Mouse (Mus musculus) T-helper 2 cell (primary cell): ENCODE data around the gene St3gal4.
"Not testable (repeated sequence)": the region's sequence is repeated elsewhere in the genome, so short reads cannot be mapped to it uniquely, and the experiment has no call there.

Experiments used
- in situ Hi-C: fragments of 300-600 bp; cut with MboI, MseI; formaldehyde crosslinking; loops from one replicate; pipeline ENCODE4 v1.15.1; 2025; ENCODE audit warnings: high pct_unique_total_duplicates

Gene St3gal4

DNA sequence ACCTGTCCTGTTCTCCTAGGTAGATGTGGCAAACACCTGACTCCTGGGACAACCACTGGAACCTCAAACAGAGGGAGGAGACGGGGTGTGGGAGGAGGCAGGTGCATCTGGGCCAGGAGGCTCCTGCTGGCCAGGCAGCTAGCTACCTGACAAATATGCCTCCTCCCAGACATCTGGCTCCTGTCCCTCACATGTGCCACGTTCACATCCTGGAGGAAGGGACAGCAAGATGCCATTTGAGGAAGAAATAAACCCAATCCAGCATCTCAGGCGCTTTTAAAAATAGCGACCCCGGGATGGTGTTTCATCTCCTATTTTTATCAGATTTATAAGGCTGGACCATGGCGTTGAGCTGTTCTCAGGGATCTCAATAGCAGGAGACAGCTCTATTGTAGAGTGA lies at the start of gene St3gal4:
Gene St3gal4, minus strand, starts transcription at position 101 of the 400 bp plus-strand sequence.
- in situ Hi-C loops: loop anchor here (5.0 kb wide), 1 partner anchor 93 kb away; the partner anchor contains the start of gene Foxred1

DNA sequence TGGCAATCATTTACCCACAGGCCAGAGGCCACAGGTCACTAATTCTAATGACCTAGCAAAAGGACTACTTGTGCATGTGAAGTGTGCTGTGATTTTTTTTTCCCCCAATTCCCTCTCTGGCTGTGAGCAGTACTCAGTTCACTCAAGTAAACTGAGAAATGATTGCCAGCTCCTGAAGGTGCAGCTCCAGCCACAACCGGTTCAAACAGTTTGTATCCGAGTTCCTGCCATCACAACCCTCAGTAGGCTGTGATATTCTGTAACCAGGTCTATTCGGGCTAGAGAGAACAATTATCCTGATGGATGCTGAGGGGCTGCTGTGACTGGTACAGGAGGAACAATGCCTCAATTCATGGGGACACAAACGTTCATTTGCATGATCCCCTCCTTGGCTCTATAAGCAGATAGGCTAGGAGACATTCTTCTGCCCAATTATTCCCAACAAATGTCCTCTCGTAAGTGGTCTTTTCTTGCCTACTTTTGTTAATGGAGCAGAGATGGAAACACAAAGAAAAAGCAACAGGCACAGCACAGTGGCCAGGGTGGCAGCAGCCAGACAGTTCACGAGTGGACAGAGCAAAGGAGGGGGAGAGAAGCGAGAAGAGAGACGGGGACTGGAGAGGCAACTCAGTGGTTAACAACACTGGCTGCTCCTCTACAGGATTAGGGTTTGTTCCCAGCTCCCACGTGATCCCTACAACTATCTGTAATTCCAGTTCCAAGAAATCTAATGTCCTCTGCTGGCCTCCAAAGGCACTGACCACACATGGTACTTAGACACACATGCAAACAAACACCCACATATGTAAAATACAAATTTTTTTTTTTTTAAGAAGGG lies 47.9 kb upstream of the St3gal4 start:
- in situ Hi-C loops: no loop called here

DNA sequence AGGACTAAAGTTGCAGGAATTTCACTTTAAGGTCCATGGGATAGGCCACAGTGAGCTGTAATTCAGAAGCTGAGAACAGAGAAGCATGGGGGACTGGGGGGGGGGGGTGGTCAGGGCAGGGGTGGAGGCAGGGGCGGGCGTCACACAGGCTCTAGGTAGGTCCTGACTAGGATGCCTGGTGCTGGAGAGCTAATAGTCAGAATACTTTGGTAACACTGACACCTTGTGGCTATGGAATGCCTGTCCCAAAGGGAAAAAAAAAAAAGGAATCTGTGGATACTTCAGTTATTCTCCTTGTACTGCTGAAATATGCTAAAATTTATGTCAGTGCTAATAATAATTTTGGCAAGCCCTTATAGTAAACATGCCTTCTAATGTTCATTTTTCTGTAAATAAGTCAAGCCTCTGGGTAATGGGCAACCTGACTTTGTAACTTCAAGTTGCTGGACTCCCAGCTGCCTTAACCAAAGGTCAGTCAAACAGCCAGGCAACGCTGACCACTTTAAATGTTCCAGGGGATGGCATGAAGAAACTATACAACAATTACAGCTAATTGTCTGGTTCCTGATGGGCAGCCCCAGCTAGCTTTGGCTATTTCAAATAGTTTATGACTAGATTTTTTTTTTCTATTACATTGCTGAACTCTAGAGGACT lies 47.2 kb upstream of the St3gal4 start:
- in situ Hi-C loops: no loop called here

DNA sequence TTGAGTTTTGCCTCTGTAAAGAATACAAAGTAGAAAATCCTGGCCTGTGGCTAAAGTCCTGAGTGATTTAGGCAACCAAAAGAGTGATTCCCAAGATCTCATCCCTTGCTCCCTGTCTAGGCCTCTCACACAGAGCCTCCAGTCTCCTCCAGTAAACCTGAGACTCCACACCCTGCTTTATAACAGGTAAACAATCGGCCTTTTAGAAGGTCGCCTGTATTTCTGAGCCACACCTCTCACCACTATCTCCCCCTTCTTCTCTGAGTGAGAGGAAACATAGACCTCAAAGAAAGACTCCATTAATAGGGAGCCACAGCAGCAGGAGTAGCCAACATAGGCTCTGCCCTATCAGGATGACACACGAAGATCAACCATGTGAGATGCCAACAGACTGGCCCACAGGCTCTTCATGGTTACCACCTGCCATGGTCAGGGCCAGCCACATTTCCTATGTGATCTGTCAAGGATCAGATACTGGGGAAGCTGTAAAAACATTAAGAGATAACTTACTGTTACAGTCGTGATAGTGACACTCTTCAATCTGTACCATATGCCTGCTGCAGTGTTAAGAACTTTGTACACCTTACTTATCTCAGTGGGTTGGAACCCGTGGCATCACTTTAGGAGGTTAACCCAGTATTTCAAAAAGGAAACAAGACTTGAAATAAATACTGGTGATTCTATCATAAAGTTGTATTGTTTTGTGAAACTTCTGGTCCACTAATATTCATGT lies 45.2 kb upstream of the St3gal4 start:
- in situ Hi-C loops: no loop called here

DNA sequence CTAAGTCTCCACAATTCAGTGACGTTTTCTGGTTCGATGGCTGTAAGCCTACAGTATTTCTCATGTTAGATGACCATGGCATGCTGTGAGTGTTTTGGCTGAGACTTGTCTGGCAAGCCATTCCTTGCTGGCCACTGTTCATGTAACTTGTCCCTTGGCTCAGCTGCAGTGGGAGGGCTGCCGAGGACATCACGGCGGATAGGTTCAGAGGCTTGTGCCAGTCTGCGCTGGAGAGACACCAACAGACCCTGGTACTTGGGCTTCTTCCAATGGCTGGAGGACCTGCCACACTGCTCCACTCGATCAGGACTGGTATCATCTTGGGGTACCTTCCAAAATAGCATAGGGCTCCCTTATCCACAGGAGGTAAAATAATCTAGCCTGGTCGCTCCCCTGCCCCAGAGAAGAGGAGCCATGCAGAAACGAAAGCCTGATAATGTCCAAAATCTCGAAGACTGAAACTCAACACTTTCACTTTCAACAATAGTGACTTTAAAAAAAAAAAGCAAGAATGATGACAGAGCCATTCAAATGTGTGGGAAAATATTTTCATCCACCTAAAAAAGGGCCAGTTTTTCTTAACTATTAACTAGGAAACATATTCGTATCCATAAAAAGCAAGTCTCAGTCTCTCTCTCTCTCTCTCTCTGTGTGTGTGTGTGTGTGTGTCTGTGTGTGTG lies 44.1 kb upstream of the St3gal4 start:
- in situ Hi-C loops: no loop called here

DNA sequence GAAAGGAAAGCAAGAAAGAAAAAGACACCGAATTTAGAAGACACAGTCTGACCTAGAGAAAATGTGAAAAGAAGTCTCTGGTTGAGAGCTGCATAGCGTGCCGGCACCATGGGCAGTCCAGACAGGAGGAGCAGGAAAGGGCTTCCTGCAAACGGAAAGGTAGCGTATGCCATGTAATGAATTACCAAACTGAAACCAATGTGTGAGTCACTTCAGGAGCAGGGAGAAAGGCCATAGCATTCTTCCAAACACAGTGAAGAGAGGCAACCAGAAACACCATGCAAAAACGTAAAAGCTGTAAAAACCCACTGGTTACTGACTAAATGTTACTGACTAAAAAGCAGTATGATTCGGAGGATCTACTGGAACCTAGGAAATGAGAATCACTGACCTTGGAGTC lies 42.7 kb upstream of the St3gal4 start:
- in situ Hi-C loops: no loop called here

DNA sequence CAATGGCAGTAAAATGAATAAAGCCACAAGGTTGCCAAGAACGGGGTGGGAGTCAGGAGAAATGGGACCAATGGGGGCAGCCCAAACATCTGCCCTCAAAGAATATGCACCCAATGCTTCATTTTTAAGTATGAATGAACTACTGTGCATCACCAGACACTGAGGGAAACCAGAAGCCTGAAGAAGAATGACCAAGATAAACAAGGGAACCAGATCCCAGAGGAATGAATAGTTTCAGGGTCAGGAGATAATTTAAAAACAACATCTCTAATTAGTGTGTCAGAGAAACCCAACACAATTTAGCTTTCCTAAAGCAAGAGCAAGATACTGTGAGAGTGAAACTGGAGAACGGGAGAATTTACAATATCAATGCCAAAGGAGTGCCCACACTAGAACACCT lies 41.6 kb upstream of the St3gal4 start:
- in situ Hi-C loops: no loop called here

DNA sequence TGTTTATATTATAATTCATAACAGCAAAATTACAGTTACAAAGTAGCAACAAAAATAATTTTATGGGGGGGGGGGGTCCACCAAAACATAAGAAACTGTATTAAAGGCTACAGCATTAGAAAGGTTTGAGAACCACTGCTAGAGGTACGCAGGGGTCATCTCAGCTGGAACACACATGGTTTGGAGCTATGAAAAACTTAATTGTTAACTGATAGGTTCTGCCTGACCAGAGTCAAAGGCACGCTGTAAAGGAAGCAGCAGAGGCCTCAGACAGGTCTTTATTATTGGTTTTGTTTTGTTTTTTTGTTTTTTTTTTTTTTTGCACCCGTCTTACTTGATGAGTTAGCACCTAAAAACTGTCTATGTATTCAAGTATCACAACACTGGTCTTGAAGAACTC lies 39.4 kb upstream of the St3gal4 start:
- in situ Hi-C loops: no loop called here

DNA sequence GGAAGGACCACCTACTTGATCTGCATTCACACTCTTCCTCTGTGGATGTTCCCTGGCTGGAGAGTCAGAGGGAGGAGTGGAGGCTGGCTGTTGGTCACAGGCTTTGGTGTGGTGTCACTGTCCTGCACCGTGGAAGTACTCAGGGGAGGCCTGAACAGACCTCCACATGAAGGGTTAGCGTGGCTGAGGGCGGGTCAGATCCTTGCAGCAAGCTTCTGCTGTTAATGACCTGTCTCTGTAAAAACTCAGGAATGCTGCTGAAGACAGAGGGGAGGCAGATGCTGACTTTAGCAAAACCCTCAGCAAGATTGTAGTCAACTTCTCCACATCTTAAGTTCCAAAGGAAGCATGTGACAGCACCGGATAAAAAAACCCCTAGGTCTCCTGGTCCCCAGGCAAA lies 37.8 kb upstream of the St3gal4 start:
- in situ Hi-C loops: no loop called here

DNA sequence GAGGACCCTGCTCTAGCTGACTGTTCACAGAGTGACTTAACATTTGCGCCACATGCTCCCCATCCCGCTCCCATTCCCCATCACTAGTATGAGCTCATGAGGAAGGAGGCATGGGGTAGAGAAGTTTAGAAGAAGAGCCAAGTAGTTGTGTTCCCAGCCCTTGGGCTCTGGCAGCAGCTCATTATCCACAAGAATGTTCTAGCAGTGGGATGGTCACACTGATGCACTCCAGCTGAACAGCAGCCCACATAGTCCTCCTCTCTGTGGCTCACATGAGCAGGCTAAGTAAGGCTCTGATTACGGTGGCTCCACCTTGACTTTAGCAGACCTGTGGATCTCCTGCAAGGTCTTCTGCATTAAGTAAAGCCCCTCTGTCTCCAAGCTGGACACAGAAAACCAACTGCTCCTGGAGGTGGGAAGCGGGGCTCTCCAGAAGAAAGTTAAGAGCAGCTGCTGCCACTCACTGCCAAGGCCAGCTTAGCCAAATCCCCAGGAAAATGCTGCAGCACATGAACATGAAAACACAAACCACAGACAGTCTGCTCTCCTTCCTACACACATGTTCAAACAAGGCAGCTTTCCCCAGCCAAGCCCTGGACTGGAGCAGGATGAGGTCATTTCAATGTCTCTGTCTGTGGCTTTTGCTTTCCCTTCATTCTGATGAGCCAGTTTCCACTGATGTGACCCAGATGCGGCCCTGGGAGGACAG lies 37.1 kb upstream of the St3gal4 start:
- in situ Hi-C loops: no loop called here

DNA sequence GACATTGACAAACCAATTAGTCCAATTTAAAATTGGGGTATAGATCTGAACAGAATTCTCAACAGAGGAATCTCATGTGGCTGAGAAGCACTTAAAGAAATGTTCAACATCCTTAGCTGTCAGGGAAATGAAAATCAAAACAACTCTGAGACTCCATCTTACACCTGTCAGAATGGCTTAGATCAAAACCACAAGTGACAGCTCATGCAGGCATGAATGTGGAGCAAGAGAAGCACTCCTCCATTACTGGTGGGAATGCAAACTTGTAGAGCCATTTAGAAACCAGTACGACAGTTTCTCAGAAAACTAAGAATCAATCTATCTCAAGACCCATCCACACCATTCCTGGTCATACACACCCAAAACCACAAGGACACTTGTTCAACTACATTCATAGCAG lies 33.9 kb upstream of the St3gal4 start:
- in situ Hi-C loops: no loop called here

DNA sequence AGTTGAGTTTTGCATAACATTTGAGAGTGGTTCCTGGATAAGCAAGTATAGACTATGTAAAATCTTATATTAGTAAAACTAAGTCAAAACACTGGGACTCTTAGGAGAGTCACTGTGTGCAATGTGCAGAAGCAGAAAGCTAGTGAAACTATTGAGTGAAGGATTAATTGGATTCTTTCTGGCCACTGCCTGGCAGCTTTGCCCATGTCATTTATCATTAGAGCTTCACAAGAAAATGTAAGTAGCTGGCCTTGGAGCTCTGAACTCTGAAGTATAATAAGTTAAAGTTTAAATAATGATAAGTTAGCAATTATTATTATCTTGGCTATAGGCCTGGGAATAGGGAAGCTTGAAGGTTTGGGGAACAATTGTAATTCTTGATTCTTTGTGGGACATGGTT lies 29.8 kb upstream of the St3gal4 start:
- in situ Hi-C loops: not testable (repeated sequence)

DNA sequence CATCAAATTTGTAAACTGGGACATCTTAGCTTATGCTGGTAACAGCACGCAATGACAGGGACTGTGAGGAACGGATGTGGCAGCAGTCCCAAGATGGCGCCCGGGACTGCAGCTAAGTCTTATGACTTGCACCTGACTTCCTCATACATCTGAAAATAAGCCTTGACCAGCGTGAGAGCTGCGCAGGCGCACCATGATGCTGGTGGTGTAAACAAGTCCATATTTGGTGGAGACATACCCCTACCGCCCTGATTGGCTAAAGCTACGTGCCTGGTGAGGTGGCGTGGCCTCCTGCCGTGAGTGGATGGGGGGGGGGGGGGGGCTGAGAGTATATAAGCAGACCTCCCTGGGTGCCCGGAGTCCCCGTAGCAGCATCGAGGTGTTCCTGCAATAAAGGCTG lies 28.2 kb upstream of the St3gal4 start:
- in situ Hi-C loops: not testable (repeated sequence)

DNA sequence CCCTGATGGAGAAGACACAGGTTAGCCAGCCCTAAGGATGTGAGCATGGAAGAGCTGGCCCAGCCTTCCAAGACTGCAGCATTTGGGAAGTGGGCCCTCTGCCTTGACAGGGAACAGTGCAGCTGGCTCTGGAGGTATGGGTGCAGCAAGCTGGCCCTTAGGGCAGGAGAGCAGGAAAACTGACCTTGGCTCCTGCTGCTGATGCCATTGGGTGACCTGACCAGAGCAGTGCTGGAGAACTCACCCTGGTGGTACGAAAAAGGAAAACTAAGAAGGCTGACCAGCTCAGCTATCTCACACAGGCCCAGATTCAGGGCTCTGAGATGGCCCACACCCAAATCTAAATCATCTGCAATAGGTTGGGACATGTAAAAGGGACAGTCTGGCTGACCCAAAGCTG lies 26.8 kb upstream of the St3gal4 start:
- in situ Hi-C loops: no loop called here

DNA sequence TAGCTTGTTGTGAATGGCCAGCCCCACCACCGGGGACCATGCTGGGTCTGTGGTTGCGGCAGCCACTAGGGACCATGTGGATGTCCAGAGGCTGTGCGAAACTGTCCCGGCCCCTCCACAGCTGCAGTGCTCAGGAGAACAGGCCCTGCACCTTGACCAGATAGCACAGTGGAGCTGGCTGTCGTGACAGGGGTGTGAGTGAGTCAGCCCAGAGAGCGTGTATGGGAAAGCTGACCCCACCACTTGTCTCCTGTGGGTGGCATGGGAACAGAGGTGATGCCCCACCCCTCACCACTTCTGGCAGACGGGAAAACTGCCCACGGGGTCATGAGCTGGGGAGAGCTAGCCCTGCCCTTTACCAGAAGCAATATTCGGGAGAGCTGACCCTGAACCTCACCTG lies 26.1 kb upstream of the St3gal4 start:
- in situ Hi-C loops: no loop called here

DNA sequence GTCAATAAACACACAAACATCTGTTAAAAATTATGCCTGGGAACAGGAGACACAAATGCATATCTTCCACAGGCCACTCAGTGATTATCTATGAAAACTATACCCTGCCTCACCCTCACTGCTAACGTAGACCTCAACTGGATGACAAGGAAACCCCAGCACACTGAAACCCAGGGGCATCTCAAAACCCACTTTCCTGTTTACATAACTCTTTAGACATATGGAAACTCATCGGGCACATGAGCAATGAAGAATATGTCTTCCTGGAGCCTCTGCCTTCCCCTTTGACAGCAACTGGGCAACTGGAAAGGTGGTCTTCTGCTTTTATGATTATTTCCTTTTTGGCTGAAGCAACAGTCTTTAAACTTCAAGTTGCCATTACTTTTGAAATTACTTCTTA lies 23.2 kb upstream of the St3gal4 start:
- in situ Hi-C loops: no loop called here

DNA sequence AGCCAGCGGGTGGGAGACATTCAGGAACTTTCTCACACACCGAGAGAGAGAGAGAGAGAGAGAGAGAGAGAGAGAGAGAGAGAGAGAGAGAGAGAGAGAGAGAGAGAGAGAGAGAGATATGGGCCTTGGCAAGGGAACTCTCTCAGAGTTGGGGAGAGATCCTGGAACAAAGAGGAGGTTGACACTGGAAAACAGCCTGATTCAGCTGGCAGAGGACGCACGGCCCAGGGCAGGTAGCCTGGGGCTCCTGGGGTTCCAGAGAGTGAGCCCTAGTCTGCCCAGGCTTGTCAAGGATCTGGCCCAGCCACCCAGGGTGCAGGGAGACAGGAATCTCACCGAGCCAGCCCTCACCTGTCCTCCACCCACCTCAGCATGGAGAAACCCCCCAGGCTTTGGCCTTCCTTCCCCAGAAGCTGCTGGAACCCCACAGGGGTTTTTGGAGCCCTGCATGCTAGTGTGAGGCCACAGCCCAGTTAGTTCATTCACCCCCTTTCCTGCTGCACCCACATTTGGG lies 20.2 kb upstream of the St3gal4 start:
- in situ Hi-C loops: no loop called here

DNA sequence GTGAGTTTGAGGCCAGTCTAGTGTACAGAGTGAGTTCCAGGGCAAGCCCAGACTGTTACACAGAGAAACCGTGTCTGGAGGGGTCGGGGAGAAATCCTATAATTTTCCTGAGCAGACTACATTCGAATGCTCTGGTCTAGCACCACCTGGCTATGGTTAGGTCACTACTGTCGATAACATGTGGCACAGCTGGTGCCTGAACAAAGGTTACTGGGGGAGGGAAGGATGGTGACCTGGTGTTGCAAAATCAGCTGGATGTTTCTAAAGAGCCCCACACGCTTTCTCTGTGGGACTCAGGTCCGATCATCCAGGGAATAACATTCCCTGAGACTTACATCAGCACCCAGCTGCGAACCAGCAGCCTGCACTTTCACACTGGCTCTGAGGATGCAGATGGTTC lies 19.0 kb upstream of the St3gal4 start:
- in situ Hi-C loops: no loop called here

DNA sequence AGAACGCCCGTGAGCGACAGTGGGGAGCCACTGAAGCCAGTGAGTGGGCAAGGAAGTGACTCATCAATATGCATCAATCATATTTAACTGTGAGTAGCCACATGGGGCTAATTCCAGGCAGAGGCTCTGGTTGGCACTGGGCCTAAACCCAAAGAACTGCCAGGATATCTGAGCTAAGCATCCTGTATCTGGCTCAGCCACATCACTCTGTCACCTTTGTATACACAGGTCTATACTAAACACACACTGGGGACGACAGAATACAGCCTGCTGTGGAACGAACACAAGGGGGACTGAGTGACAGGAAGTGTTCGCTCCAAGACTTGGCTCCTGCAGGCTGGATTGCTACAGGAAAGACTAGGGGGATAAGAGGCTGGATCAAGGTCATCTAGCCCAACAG lies 16.5 kb upstream of the St3gal4 start:
- in situ Hi-C loops: no loop called here

DNA sequence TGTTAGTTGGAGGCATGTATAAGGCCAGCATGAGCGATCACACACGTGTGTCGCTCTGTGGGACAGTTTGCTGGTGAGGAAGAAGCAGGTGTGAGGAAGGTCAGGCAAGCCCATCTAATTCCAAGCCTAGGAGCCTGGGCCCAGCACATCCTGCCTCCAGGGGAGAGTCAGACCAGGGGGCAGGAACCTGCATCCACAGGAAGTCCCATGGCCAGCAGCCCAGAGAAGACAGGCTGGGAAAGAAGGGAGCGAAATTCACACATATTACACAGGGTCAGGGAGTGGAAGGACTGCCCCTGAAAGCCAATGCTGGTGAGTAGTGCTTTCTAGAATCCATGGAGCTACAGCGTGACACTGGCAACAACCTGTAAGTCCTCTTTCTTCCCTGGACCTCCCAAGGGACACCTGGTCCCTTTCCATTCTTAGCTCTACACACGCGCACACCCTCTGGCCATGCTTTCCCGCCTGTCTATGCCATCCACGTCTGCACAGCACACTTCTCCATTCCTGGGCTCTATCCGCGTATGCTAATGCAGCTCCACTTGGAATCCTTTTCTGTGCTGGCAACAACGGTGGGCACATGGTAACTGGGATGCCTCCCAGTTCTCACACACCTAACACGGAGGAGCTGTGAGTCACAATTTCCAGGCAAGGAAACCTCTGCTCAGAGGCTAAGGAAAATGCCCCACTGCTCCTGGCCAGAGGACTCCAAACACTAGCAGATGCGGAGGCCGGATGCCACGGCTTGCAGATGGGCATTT lies 12.7 kb upstream of the St3gal4 start:
- in situ Hi-C loops: no loop called here
